Mouse (Mus musculus): ENCODE measurements around the gene Prr5. TPM values are rescaled to one million over a fixed set of nuclear protein-coding genes. Genes with fewer than 3 reads are reported as not detected.

Prr5 gene
- polyA plus RNA-seq, 1 experiment from 2014 or later = 29.0 TPM

GRCm38 (mm10) chr15:84662952-84663684 lies 6.3 kb upstream of the Prr5 start:
- Histone ChIP-seq H3K9me3 (ENCODE audit: control insufficient read depth, low read depth, low read length) (no peaks in the 10 kb centered on the region), H3K27ac (ENCODE audit: low read length) (no peak overlapping the region)
- WGBS = under 1% methylated on average over 56 of the region's 56 CpGs

GRCm38 (mm10) chr15:84663685-84664060 lies 5.7 kb upstream of the Prr5 start:
- ATAC-seq (ENCODE audit: insufficient number of reproducible peaks, insufficient read depth, low FRiP score, low read depth) = 0 out of 2 replicates have a peak, but pooled peaks have one; percentile 10
- 0 out of 2 replicates have a peak overlapping the region, but pooled peaks have one; percentile 18 for H3K9ac ChIP-seq (replicated peaks; ENCODE audit: low read depth, low read length)
- H3K4me2 ChIP-seq (replicated peaks; ENCODE audit: low read depth, low read length) = peak overlapping the region; percentile 78
- no peaks in the 10 kb centered on the region for H3K27me3 ChIP-seq (ENCODE audit: control insufficient read depth, insufficient read depth, low read length)
- H3K27ac ChIP-seq (ENCODE audit: low read length) = no peak overlapping the region
- H3K9me3 ChIP-seq (ENCODE audit: control insufficient read depth, low read depth, low read length) = no peaks in the 10 kb centered on the region
- WGBS = 46% methylated on average over 10 of the region's 10 CpGs
- H3K4me1 ChIP-seq (ENCODE audit: control insufficient read depth, insufficient read depth, low read length) = 0 out of 2 replicates have a peak, but pooled peaks cover 7% of the 10 kb centered on the region
- H3K4me3 ChIP-seq (ENCODE audit: low read depth, low read length) = peak overlapping the region; percentile 44
- no peaks in the 10 kb centered on the region for H3K36me3 ChIP-seq (ENCODE audit: control insufficient read depth, insufficient read depth, low read length)

More at GRCm38 (mm10) chr15:84662952-84663684, 6.3 kb upstream of the Prr5 start:
- Histone ChIP-seq H3K4me1 (ENCODE audit: control insufficient read depth, insufficient read depth, low read length) (0 out of 2 replicates have a peak, but pooled peaks cover 7% of the 10 kb centered on the region), H3K4me3 (ENCODE audit: low read depth, low read length) (peak overlapping the region; percentile 44), H3K4me2 (replicated peaks; ENCODE audit: low read depth, low read length) (peak overlapping the region; percentile 78), H3K9ac (replicated peaks; ENCODE audit: low read depth, low read length) (peak overlapping the region; percentile 18; the same call in 1 of the 2 replicates), H3K36me3 (ENCODE audit: control insufficient read depth, insufficient read depth, low read length) (no peaks in the 10 kb centered on the region), H3K27me3 (ENCODE audit: control insufficient read depth, insufficient read depth, low read length) (no peaks in the 10 kb centered on the region)
- ATAC-seq (ENCODE audit: insufficient number of reproducible peaks, insufficient read depth, low FRiP score, low read depth) = peak; percentile 84

GRCm38 (mm10) chr15:84664542-84665460 lies 4.6 kb upstream of the Prr5 start:
- WGBS = 44% methylated on average over 16 of the region's 16 CpGs
- ATAC-seq (ENCODE audit: insufficient number of reproducible peaks, insufficient read depth, low FRiP score, low read depth) = no peak
- Histone ChIP-seq H3K27ac (ENCODE audit: low read length) (no peak overlapping the region), H3K4me2 (replicated peaks; ENCODE audit: low read depth, low read length) (no peak overlapping the region), H3K4me3 (ENCODE audit: low read depth, low read length) (no peak overlapping the region), H3K9ac (replicated peaks; ENCODE audit: low read depth, low read length) (no peak overlapping the region), H3K9me3 (ENCODE audit: control insufficient read depth, low read depth, low read length) (no peaks in the 10 kb centered on the region), H3K36me3 (ENCODE audit: control insufficient read depth, insufficient read depth, low read length) (no peaks in the 10 kb centered on the region), H3K27me3 (ENCODE audit: control insufficient read depth, insufficient read depth, low read length) (no peaks in the 10 kb centered on the region), H3K4me1 (ENCODE audit: control insufficient read depth, insufficient read depth, low read length) (0 out of 2 replicates have a peak, but pooled peaks cover 7% of the 10 kb centered on the region)

GRCm38 (mm10) chr15:84665662-84666061 lies 3.8 kb upstream of the Prr5 start:
- H3K9ac ChIP-seq (replicated peaks; ENCODE audit: low read depth, low read length) = no peak overlapping the region
- no peak overlapping the region for H3K27ac ChIP-seq (ENCODE audit: low read length)
- H3K36me3 ChIP-seq (ENCODE audit: control insufficient read depth, insufficient read depth, low read length) = no peaks in the 10 kb centered on the region
- no peak for ATAC-seq (ENCODE audit: insufficient number of reproducible peaks, insufficient read depth, low FRiP score, low read depth)
- H3K4me3 ChIP-seq (ENCODE audit: low read depth, low read length) = no peak overlapping the region
- H3K27me3 ChIP-seq (ENCODE audit: control insufficient read depth, insufficient read depth, low read length) = no peaks in the 10 kb centered on the region
- H3K9me3 ChIP-seq (ENCODE audit: control insufficient read depth, low read depth, low read length) = no peaks in the 10 kb centered on the region
- 69% methylated on average over 9 of the region's 9 CpGs for WGBS
- H3K4me2 ChIP-seq (replicated peaks; ENCODE audit: low read depth, low read length) = no peak overlapping the region
- 0 out of 2 replicates have a peak, but pooled peaks cover 7% of the 10 kb centered on the region for H3K4me1 ChIP-seq (ENCODE audit: control insufficient read depth, insufficient read depth, low read length)

GRCm38 (mm10) chr15:84666065-84666464 lies 3.4 kb upstream of the Prr5 start:
- no peaks in the 10 kb centered on the region for H3K36me3 ChIP-seq (ENCODE audit: control insufficient read depth, insufficient read depth, low read length)
- H3K27me3 ChIP-seq (ENCODE audit: control insufficient read depth, insufficient read depth, low read length) = no peaks in the 10 kb centered on the region
- no peak for ATAC-seq (ENCODE audit: insufficient number of reproducible peaks, insufficient read depth, low FRiP score, low read depth)
- H3K9ac ChIP-seq (replicated peaks; ENCODE audit: low read depth, low read length) = no peak overlapping the region
- WGBS = 67% methylated on average over 4 of the region's 4 CpGs
- H3K4me2 ChIP-seq (replicated peaks; ENCODE audit: low read depth, low read length) = no peak overlapping the region
- no peak overlapping the region for H3K4me3 ChIP-seq (ENCODE audit: low read depth, low read length)
- H3K9me3 ChIP-seq (ENCODE audit: control insufficient read depth, low read depth, low read length) = no peaks in the 10 kb centered on the region
- H3K27ac ChIP-seq (ENCODE audit: low read length) = no peak overlapping the region
- H3K4me1 ChIP-seq (ENCODE audit: control insufficient read depth, insufficient read depth, low read length) = 0 out of 2 replicates have a peak, but pooled peaks cover 7% of the 10 kb centered on the region

- H3K4me3 ChIP-seq (ENCODE audit: low read depth, low read length) = no peak overlapping the region
- H3K4me1 ChIP-seq (ENCODE audit: control insufficient read depth, insufficient read depth, low read length) = 0 out of 2 replicates have a peak, but pooled peaks cover 13% of the 10 kb centered on the region
- no peak overlapping the region for H3K4me2 ChIP-seq (replicated peaks; ENCODE audit: low read depth, low read length)
- H3K36me3 ChIP-seq (ENCODE audit: control insufficient read depth, insufficient read depth, low read length) = no peaks in the 10 kb centered on the region
- no peak overlapping the region for H3K9ac ChIP-seq (replicated peaks; ENCODE audit: low read depth, low read length)
- no peaks in the 10 kb centered on the region for H3K9me3 ChIP-seq (ENCODE audit: control insufficient read depth, low read depth, low read length)
- no peak overlapping the region for H3K27ac ChIP-seq (ENCODE audit: low read length)
- no peak for ATAC-seq (ENCODE audit: insufficient number of reproducible peaks, insufficient read depth, low FRiP score, low read depth)
- H3K27me3 ChIP-seq (ENCODE audit: control insufficient read depth, insufficient read depth, low read length) = no peaks in the 10 kb centered on the region
- 77% methylated on average over 6 of the region's 6 CpGs for WGBS
These were observed 1.8 kb upstream of the Prr5 start for GRCm38 (mm10) chr15:84667601-84668000.

GRCm38 (mm10) chr15:84669771-84670656 lies 594 bp downstream of the Prr5 start:
- no peak overlapping the region for H3K27ac ChIP-seq (ENCODE audit: low read length)
- no peak overlapping the region for H3K4me2 ChIP-seq (replicated peaks; ENCODE audit: low read depth, low read length)
- H3K9me3 ChIP-seq (ENCODE audit: control insufficient read depth, low read depth, low read length) = no peaks in the 10 kb centered on the region
- H3K4me3 ChIP-seq (ENCODE audit: low read depth, low read length) = no peak overlapping the region
- H3K36me3 ChIP-seq (ENCODE audit: control insufficient read depth, insufficient read depth, low read length) = no peaks in the 10 kb centered on the region
- ATAC-seq (ENCODE audit: insufficient number of reproducible peaks, insufficient read depth, low FRiP score, low read depth) = no peak
- H3K9ac ChIP-seq (replicated peaks; ENCODE audit: low read depth, low read length) = no peak overlapping the region
- 76% methylated on average over 23 of the region's 23 CpGs for WGBS
- 0 out of 2 replicates have a peak, but pooled peaks cover 9% of the 10 kb centered on the region for H3K4me1 ChIP-seq (ENCODE audit: control insufficient read depth, insufficient read depth, low read length)
- no peaks in the 10 kb centered on the region for H3K27me3 ChIP-seq (ENCODE audit: control insufficient read depth, insufficient read depth, low read length)

All from stomach, embryonic 14.5 days (tissue).